Mouse (Mus musculus) mesoderm, embryonic 11.5 days (tissue): Measurements from ENCODE around the gene Kcnj12.

Experiments
- DNase-seq: peaks from one replicate; pipeline ENCODE4 v3.0.0-alpha.2; 2012; ENCODE audit warnings: low read depth, low spot score

Gene Kcnj12

GRCm38 (mm10) chr11:61022550-61023391, at the start of gene Kcnj12:
Gene Kcnj12, plus strand, starts transcription at chr11:61022564.
- no peak for DNase-seq

- DNase-seq = no peak
These were observed 47.3 kb upstream of the Kcnj12 start for GRCm38 (mm10) chr11:60975097-60975496.

- no peak for DNase-seq
These were observed 46.1 kb upstream of the Kcnj12 start for GRCm38 (mm10) chr11:60976234-60976633.

GRCm38 (mm10) chr11:60976742-60977141, 45.6 kb upstream of the Kcnj12 start:
- peak; percentile 28 for DNase-seq

GRCm38 (mm10) chr11:60977153-60977552, 45.2 kb upstream of the Kcnj12 start:
- no peak for DNase-seq

- no peak for DNase-seq
These were observed 43.7 kb upstream of the Kcnj12 start for GRCm38 (mm10) chr11:60978658-60979057.

- DNase-seq = no peak
These were observed 42.6 kb upstream of the Kcnj12 start for GRCm38 (mm10) chr11:60979788-60980187.

GRCm38 (mm10) chr11:60981693-60982486, 40.5 kb upstream of the Kcnj12 start:
- no peak for DNase-seq

GRCm38 (mm10) chr11:60984912-60985558, 37.3 kb upstream of the Kcnj12 start:
- DNase-seq = no peak

- no peak for DNase-seq
These were observed 31.9 kb upstream of the Kcnj12 start for GRCm38 (mm10) chr11:60990428-60990827.

- DNase-seq = no peak
These were observed 19.6 kb upstream of the Kcnj12 start for GRCm38 (mm10) chr11:61002736-61003135.

- DNase-seq = no peak
These were observed 18.3 kb upstream of the Kcnj12 start for GRCm38 (mm10) chr11:61004046-61004445.

- no peak for DNase-seq
These were observed 17.6 kb upstream of the Kcnj12 start for GRCm38 (mm10) chr11:61004781-61005180.

GRCm38 (mm10) chr11:61005345-61005744, 17.0 kb upstream of the Kcnj12 start:
- no peak for DNase-seq

GRCm38 (mm10) chr11:61011736-61012294, 10.5 kb upstream of the Kcnj12 start:
- peak; percentile 56 for DNase-seq

GRCm38 (mm10) chr11:61016866-61017398, 5.4 kb upstream of the Kcnj12 start:
- DNase-seq = no peak

GRCm38 (mm10) chr11:61021129-61021528, 1.2 kb upstream of the Kcnj12 start:
- no peak for DNase-seq

- no peak for DNase-seq
These were observed 451 bp upstream of the Kcnj12 start for GRCm38 (mm10) chr11:61021676-61022549.

- DNase-seq = no peak
These were observed 1.2 kb downstream of the Kcnj12 start for GRCm38 (mm10) chr11:61023416-61024200.

- no peak for DNase-seq
These were observed 2.0 kb downstream of the Kcnj12 start for GRCm38 (mm10) chr11:61024388-61024787.
